Mouse (Mus musculus) stomach, embryonic 15.5 days (tissue): ENCODE data around the gene Zfp446. TPM values are rescaled to one million over a fixed set of nuclear protein-coding genes. Genes with fewer than 3 reads are reported as not detected.

Source experiments
- ATAC-seq: fragments of 200-750 bp; cut with Nextera tagmentation; 2 replicates; pipeline ENCODE4 v1.8.0; 2017; ENCODE audit warnings: low read depth, moderate number of reproducible peaks, moderate TSS enrichment; ENCODE audit not compliant: insufficient read depth, low FRiP score
- H3K27ac ChIP-seq: fragments of 300-500 bp; sonication (generic); 2 replicates; pipeline ENCODE4 v1.5.1; 2015; ENCODE audit warnings: mild to moderate bottlenecking, inconsistent platforms
- H3K27me3 ChIP-seq: fragments of 300-500 bp; sonication (generic); replicated peaks from 2 replicates; pipeline ENCODE4 v1.6.1; 2015; ENCODE audit warnings: inconsistent platforms
- H3K36me3 ChIP-seq: fragments of 300-500 bp; sonication (generic); 2 replicates; pipeline ENCODE4 v1.6.1; 2015; ENCODE audit warnings: inconsistent platforms
- H3K4me1 ChIP-seq: fragments of 300-500 bp; sonication (generic); 2 replicates; pipeline ENCODE4 v1.6.1; 2015; ENCODE audit warnings: inconsistent platforms
- H3K4me2 ChIP-seq: fragments of 300-500 bp; sonication (generic); 2 replicates; pipeline ENCODE4 v1.6.1; 2015; ENCODE audit warnings: mild to moderate bottlenecking, inconsistent platforms
- H3K4me3 ChIP-seq: fragments of 300-500 bp; sonication (generic); replicated peaks from 2 replicates; pipeline ENCODE4 v1.5.1; 2015; ENCODE audit warnings: inconsistent platforms
- H3K9ac ChIP-seq: fragments of 300-500 bp; sonication (generic); 2 replicates; pipeline ENCODE4 v1.6.1; 2015; ENCODE audit warnings: inconsistent platforms
- H3K9me3 ChIP-seq: fragments of 300-500 bp; sonication (generic); 2 replicates; pipeline ENCODE4 v1.6.1; 2016; ENCODE audit warnings: inconsistent platforms
- WGBS: fragments of 180-500 bp; shearing (Covaris S2); methylation state at CpG from one replicate; pipeline ENCODE4 v1.1.7; 2015; 5-methylcytosine and 5-hydroxymethylcytosine counted together
- polyA plus RNA-seq: library from polyadenylated mRNA; unstranded; fragments of >200 nt; fragmentation: Nextera tagmentation; extraction: Ambion mirVana; gene quantifications from 2 replicates; pipeline ENCODE4 v1.2.1, GENCODE M21; 2015

Zfp446 gene
- polyA plus RNA-seq, 1 experiment from 2014 or later, result 6.9 TPM

DNA sequence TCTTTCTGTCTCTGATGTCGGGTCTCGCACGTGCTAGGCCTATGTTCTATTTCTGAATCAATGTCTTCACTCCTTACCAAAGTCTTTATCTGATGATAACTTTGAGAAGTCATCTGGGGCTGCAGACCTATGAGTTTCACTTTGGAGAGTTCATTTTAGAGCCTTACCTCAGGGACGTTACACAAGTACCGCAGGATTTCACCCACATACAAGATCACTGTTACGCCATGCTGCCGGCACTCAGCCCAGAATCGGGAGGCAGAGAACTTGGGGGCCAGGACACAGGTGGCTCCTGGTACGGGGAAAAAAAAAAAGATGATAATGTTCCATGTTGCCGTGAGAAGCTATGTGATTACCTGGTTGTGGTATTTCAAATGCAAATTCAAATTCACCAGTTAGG, 15.5 kb downstream of the Zfp446 start:
- Histone ChIP-seq H3K4me2 (no peak overlapping the region), H3K27me3 (no peaks in the 10 kb centered on the region), H3K4me3 (no peak overlapping the region), H3K4me1 (no peaks in the 10 kb centered on the region), H3K36me3 (no peaks in the 10 kb centered on the region), H3K9me3 (no peaks in the 10 kb centered on the region), H3K27ac (no peak overlapping the region), H3K9ac (no peak overlapping the region)
- ATAC-seq, result no peak
- WGBS, result 83% methylated on average over 10 of the region's 10 CpGs

- H3K4me3 ChIP-seq, result no peak overlapping the region
- H3K27me3 ChIP-seq, result no peaks in the 10 kb centered on the region
- H3K4me2 ChIP-seq, result no peak overlapping the region
- no peaks in the 10 kb centered on the region for H3K36me3 ChIP-seq
- H3K27ac ChIP-seq, result no peak overlapping the region
- no peak for ATAC-seq
- H3K9me3 ChIP-seq, result no peaks in the 10 kb centered on the region
- H3K4me1 ChIP-seq, result no peaks in the 10 kb centered on the region
- no peak overlapping the region for H3K9ac ChIP-seq
These were observed 18.2 kb downstream of the Zfp446 start for GRCm38 (mm10) chr7:12995862-12996261.

DNA sequence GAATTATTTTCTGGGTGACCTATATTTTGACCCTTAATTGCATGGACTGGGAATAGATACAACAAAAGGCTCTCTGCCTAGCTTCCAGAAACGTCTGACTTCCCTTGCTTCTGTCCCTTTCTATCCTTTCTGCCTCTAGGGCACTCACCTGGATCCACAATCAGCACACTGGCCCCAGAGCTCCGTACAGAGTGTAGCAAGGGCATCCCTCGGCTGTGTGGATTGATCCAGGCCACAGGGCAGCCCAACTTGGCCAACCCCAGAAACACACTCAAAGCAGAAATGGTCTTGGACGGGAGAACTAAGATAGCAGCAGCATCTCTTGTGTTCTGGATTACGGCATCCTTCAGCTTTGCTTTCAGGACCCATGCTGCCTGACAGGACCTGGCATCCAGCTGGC, 19.6 kb downstream of the Zfp446 start:
- H3K4me2 ChIP-seq, result no peak overlapping the region
- no peaks in the 10 kb centered on the region for H3K27me3 ChIP-seq
- 57% methylated on average over 5 of the region's 5 CpGs for WGBS
- H3K4me3 ChIP-seq, result no peak overlapping the region
- H3K36me3 ChIP-seq, result no peaks in the 10 kb centered on the region
- H3K9me3 ChIP-seq, result no peaks in the 10 kb centered on the region
- ATAC-seq, result no peak
- no peak overlapping the region for H3K9ac ChIP-seq
- no peak overlapping the region for H3K27ac ChIP-seq
- no peaks in the 10 kb centered on the region for H3K4me1 ChIP-seq

DNA sequence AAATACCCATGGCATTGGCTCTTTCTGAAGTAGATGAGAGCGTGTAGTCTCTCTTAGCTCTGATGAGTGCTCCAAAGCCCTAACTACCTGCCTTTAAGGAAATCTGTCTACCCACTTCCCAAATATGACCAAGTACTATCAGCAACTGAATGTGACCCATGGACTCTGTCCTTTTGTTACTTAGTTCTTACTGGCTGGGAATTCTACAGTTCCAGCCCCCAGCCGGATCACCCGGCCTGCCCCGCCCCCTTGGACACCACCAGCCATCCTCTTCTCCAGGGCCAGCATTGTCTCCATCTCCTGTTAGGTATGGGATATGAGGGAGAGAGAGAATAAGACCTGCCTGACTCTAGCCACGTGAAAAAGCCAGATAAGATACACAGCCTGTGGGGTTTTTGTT, 20.4 kb downstream of the Zfp446 start, which contains the start of gene Slc27a5:
Slc27a5 (minus strand) TSS at position 140 of the 400 bp plus-strand sequence.
- Histone ChIP-seq H3K4me3 (no peak within 1 kb of the TSS), H3K27ac (no peak within 1 kb of the TSS), H3K9me3 (no peaks in the 10 kb centered on the region), H3K27me3 (no peaks in the 10 kb centered on the region), H3K4me1 (no peaks in the 10 kb centered on the region), H3K9ac (no peak within 1 kb of the TSS), H3K36me3 (no peaks in the 10 kb centered on the region), H3K4me2 (no peak within 1 kb of the TSS)
- WGBS, result 74% methylated on average over 5 of the region's 5 CpGs
- ATAC-seq, result peak; percentile 31; the same call in 1 of the 2 replicates

GRCm38 (mm10) chr7:12998851-12999250, 21.2 kb downstream of the Zfp446 start, which contains the start of gene Trim28:
Gene Trim28, plus strand, starts transcription at chr7:12999114.
- Histone ChIP-seq H3K4me3 (no peak within 1 kb of the TSS), H3K9ac (no peak within 1 kb of the TSS)
- whole genome bisulfite sequencing, result 78% methylated on average over 3 of the region's 3 CpGs

DNA sequence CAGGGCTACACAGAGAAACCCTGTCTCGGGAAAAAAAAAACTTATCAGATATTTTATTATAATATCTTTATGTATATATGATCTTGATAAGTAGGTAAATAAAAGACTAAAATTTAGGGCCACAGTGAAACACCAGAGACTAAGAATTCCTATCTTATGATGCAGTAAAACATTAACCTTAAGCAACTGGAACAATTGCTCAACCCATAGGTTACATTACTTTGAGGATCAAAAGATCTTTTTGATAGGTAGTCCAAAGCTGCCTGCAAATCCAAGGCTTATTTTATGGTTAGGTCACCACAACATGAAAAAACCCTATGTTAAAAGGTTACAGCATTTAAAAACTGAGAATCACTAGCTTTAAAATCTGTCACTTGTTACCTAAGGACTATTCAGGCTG, 23.9 kb downstream of the Zfp446 start:
- no peak overlapping the region for H3K9ac ChIP-seq
- H3K36me3 ChIP-seq, result peaks cover 11% of the 10 kb centered on the region; the same call in 1 of the 2 replicates
- no peak overlapping the region for H3K4me2 ChIP-seq
- no peaks in the 10 kb centered on the region for H3K27me3 ChIP-seq
- H3K4me3 ChIP-seq, result no peak overlapping the region
- no peaks in the 10 kb centered on the region for H3K9me3 ChIP-seq
- WGBS, result 41% methylated on average over 1 of the region's 1 CpGs
- no peak for ATAC-seq
- H3K4me1 ChIP-seq, result no peaks in the 10 kb centered on the region
- no peak overlapping the region for H3K27ac ChIP-seq

More at GRCm38 (mm10) chr7:12998851-12999250, 21.2 kb downstream of the Zfp446 start, which contains the start of gene Trim28:
- Histone ChIP-seq H3K4me2 (no peak within 1 kb of the TSS), H3K9me3 (no peaks in the 10 kb centered on the region), H3K27ac (no peak within 1 kb of the TSS), H3K4me1 (no peaks in the 10 kb centered on the region), H3K36me3 (no peaks in the 10 kb centered on the region), H3K27me3 (no peaks in the 10 kb centered on the region)
- ATAC-seq, result no peak

DNA sequence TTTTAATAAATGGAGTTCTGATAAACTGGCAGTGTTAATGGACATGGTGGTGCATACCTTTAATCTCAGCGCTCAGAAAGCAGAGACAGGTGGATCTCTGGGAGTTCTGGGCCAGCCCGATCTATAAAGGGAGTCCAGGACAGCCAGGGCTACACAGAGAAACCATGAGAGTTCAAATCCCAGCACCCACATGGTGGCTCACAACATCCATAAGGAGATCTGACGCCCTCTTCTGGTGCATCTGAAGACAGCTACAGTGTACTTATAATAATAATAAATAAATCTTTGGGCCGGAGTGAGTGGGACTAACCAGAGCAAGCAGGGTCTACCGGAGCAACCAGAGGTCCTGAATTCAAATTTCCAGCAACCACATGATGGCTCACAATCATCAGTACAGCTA, 25.7 kb downstream of the Zfp446 start:
- Histone ChIP-seq H3K27ac (no peak overlapping the region), H3K9me3 (no peaks in the 10 kb centered on the region), H3K27me3 (no peaks in the 10 kb centered on the region), H3K9ac (no peak overlapping the region), H3K36me3 (peaks cover 23% of the 10 kb centered on the region), H3K4me1 (peaks cover 4% of the 10 kb centered on the region; the same call in 1 of the 2 replicates), H3K4me3 (no peak overlapping the region), H3K4me2 (no peak overlapping the region)
- ATAC-seq, result no peak
- 76% methylated on average over 5 of the region's 5 CpGs for WGBS

- Histone ChIP-seq H3K4me2 (no peak overlapping the region), H3K4me3 (no peak overlapping the region), H3K9ac (no peak overlapping the region), H3K27ac (no peak overlapping the region), H3K4me1 (peaks cover 15% of the 10 kb centered on the region), H3K9me3 (no peaks in the 10 kb centered on the region), H3K27me3 (no peaks in the 10 kb centered on the region), H3K36me3 (peaks cover 23% of the 10 kb centered on the region)
- ATAC-seq, result no peak
- 86% methylated on average over 17 of the region's 17 CpGs for WGBS
These were observed 28.4 kb downstream of the Zfp446 start for GRCm38 (mm10) chr7:13006011-13006410.

DNA sequence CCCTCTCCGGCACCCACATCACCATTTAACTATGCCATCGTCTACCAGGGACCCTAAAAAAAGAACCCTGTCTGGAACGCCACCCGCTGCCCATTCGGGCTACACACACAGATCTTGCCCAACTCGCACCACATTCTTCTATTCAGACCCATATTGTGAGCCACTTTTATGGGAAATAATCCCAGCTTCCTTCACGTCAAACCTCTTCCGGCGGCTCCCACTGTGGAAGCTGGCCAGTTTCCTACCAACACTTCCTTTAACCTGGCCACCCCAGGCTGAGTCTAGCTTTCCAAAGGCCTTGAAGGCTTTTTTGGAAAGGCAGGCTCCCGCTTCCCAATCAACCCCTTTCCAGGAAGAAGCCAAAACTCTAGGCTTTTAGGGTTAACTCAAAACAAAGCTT, 28.9 kb downstream of the Zfp446 start:
- Histone ChIP-seq H3K4me1 (peaks cover 15% of the 10 kb centered on the region), H3K9ac (no peak overlapping the region), H3K4me3 (no peak overlapping the region), H3K27ac (no peak overlapping the region), H3K4me2 (no peak overlapping the region), H3K9me3 (no peaks in the 10 kb centered on the region), H3K27me3 (no peaks in the 10 kb centered on the region), H3K36me3 (peaks cover 23% of the 10 kb centered on the region)
- 90% methylated on average over 10 of the region's 10 CpGs for WGBS
- no peak for ATAC-seq

DNA sequence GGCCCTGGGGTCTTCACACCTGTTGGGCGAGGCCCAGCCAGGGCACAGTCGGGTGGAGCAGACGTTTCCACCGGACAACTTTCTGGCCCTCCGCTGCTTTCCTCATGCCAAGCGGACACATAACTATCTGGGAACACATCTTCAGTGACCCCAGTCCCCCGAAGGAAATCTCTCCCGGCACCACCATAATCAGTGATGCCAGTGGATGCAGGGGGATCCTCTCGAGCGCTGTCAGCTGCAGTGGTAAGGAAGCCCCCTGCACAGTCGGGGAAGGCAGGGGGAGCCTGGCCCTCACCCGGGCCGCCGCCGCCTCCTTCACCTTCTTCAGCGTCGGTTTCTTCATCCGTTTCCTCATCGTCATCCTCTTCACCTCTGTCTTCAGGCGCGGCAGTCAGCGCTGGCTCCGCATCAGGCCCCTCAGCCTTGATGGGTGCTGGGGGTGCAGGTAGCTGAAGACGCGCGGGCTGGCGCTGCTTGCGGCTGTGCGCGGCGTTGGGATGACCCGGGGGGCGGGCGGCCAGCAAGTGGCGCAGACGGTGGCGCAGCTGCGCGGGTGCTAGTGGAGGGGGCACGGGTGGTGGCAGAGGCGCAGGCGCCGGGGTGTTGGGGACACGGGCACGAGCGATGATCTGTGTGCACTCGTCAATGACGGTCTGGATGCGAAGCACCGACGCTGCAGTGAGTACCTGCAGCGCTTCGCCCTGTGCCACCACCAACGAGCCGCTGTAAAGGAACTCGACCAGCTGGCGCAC, 29.9 kb downstream of the Zfp446 start:
- no peaks in the 10 kb centered on the region for H3K9me3 ChIP-seq
- H3K27ac ChIP-seq, result no peak overlapping the region
- H3K36me3 ChIP-seq, result peaks cover 23% of the 10 kb centered on the region
- H3K4me2 ChIP-seq, result no peak overlapping the region; the same call in 1 of the 2 replicates
- H3K4me3 ChIP-seq, result no peak overlapping the region
- WGBS, result 56% methylated on average over 57 of the region's 57 CpGs
- H3K9ac ChIP-seq, result no peak overlapping the region
- ATAC-seq, result no peak
- no peaks in the 10 kb centered on the region for H3K27me3 ChIP-seq
- peaks cover 15% of the 10 kb centered on the region for H3K4me1 ChIP-seq

- H3K4me2 ChIP-seq, result peak overlapping the region; percentile 85
- ATAC-seq, result peak; percentile 89
- WGBS, result under 1% methylated on average over 42 of the region's 42 CpGs
- peaks cover 23% of the 10 kb centered on the region for H3K36me3 ChIP-seq
- peak overlapping the region; percentile 98 for H3K27ac ChIP-seq
- H3K4me1 ChIP-seq, result peaks cover 15% of the 10 kb centered on the region
- H3K27me3 ChIP-seq, result no peaks in the 10 kb centered on the region
- H3K4me3 ChIP-seq, result peak overlapping the region; percentile 73
- no peaks in the 10 kb centered on the region for H3K9me3 ChIP-seq
- H3K9ac ChIP-seq, result peak overlapping the region; percentile 74
These were observed 31.7 kb downstream of the Zfp446 start for GRCm38 (mm10) chr7:13009143-13010004.
